Mouse (Mus musculus): ENCODE results near the gene Cox16. TPM values are rescaled to one million over a fixed set of nuclear protein-coding genes. Genes with fewer than 3 reads are reported as not detected.
A peak's percentile ranks its signal among the peaks of the same experiment; 100 is the strongest.
"Not testable (repeated sequence)": the region's sequence is repeated elsewhere in the genome, so short reads cannot be mapped to it uniquely, and the experiment has no call there.

Gene Cox16
- polyA plus RNA-seq, 1 experiment from 2014 or later, result 145 TPM

GRCm38 (mm10) chr12:81421846-81422245, 63.1 kb downstream of the Cox16 start, which contains the start of gene Adam4:
Gene Adam4 (minus strand): TSS chr12:81421946.
- 80% methylated on average over 1 of the region's 1 CpGs for WGBS
- Histone ChIP-seq H3K4me2 (no peak within 1 kb of the TSS), H3K4me1 (no peaks in the 10 kb centered on the region), H3K9me3 (peaks cover 10% of the 10 kb centered on the region), H3K4me3 (no peak within 1 kb of the TSS), H3K36me3 (peaks cover 20% of the 10 kb centered on the region), H3K27me3 (no peaks in the 10 kb centered on the region), H3K9ac (no peak within 1 kb of the TSS), H3K27ac (no peak within 1 kb of the TSS)
- ATAC-seq (ENCODE audit: insufficient number of reproducible peaks, insufficient read depth, low FRiP score, low TSS enrichment, low read depth), result no peak

GRCm38 (mm10) chr12:81413211-81413610, 71.7 kb downstream of the Cox16 start:
- Histone ChIP-seq H3K36me3 (no peaks in the 10 kb centered on the region), H3K27ac (no peak overlapping the region), H3K27me3 (no peaks in the 10 kb centered on the region), H3K4me3 (no peak overlapping the region), H3K4me2 (no peak overlapping the region), H3K9me3 (no peaks in the 10 kb centered on the region), H3K4me1 (no peaks in the 10 kb centered on the region), H3K9ac (no peak overlapping the region)
- 78% methylated on average over 3 of the region's 3 CpGs for WGBS
- ATAC-seq (ENCODE audit: insufficient number of reproducible peaks, insufficient read depth, low FRiP score, low TSS enrichment, low read depth), result no peak

- Histone ChIP-seq H3K9ac (no peak overlapping the region), H3K27me3 (no peaks in the 10 kb centered on the region), H3K9me3 (no peaks in the 10 kb centered on the region), H3K27ac (no peak overlapping the region), H3K4me2 (no peak overlapping the region), H3K4me3 (no peak overlapping the region), H3K36me3 (no peaks in the 10 kb centered on the region), H3K4me1 (no peaks in the 10 kb centered on the region)
- no peak for ATAC-seq (ENCODE audit: insufficient number of reproducible peaks, insufficient read depth, low FRiP score, low TSS enrichment, low read depth)
- 75% methylated on average over 3 of the region's 3 CpGs for WGBS
These were observed 76.0 kb downstream of the Cox16 start for GRCm38 (mm10) chr12:81408966-81409365.

- Histone ChIP-seq H3K27ac (no peak overlapping the region), H3K9ac (no peak overlapping the region), H3K36me3 (no peaks in the 10 kb centered on the region), H3K9me3 (no peaks in the 10 kb centered on the region), H3K4me3 (no peak overlapping the region), H3K4me1 (no peaks in the 10 kb centered on the region), H3K27me3 (no peaks in the 10 kb centered on the region), H3K4me2 (no peak overlapping the region)
- ATAC-seq (ENCODE audit: insufficient number of reproducible peaks, insufficient read depth, low FRiP score, low TSS enrichment, low read depth), result no peak
- WGBS, result 17% methylated on average over 1 of the region's 1 CpGs
These were observed 82.7 kb downstream of the Cox16 start for GRCm38 (mm10) chr12:81402187-81402586.

- ATAC-seq (ENCODE audit: insufficient number of reproducible peaks, insufficient read depth, low FRiP score, low TSS enrichment, low read depth); H3K36me3 ChIP-seq; H3K9ac ChIP-seq; H3K4me2 ChIP-seq; H3K27ac ChIP-seq; H3K9me3 ChIP-seq; H3K27me3 ChIP-seq; H3K4me3 ChIP-seq; H3K4me1 ChIP-seq: not testable (repeated sequence)
- 62% methylated on average over 1 of the region's 1 CpGs for WGBS
These were observed 105.6 kb downstream of the Cox16 start, which contains the start of gene Gm4787 for GRCm38 (mm10) chr12:81379364-81379763. Gene Gm4787 (minus strand): TSS chr12:81379464.

GRCm38 (mm10) chr12:81333841-81334240, 151.1 kb downstream of the Cox16 start:
- Histone ChIP-seq H3K27me3 (peaks cover 41% of the 10 kb centered on the region), H3K4me1 (peaks cover 17% of the 10 kb centered on the region), H3K4me2 (peak overlapping the region; percentile 100), H3K9me3 (no peaks in the 10 kb centered on the region), H3K27ac (no peak overlapping the region), H3K9ac (no peak overlapping the region), H3K36me3 (no peaks in the 10 kb centered on the region), H3K4me3 (peak overlapping the region; percentile 64; the same call in 1 of the 2 replicates)
- ATAC-seq (ENCODE audit: insufficient number of reproducible peaks, insufficient read depth, low FRiP score, low TSS enrichment, low read depth), result peak; percentile 23; the same call in 1 of the 2 replicates
- WGBS, result 66% methylated on average over 5 of the region's 5 CpGs

- Histone ChIP-seq H3K9me3 (no peaks in the 10 kb centered on the region), H3K4me3 (peak within 1 kb of the TSS; percentile 64), H3K9ac (peak within 1 kb of the TSS; percentile 83), H3K4me1 (peaks cover 17% of the 10 kb centered on the region), H3K36me3 (no peaks in the 10 kb centered on the region), H3K27me3 (peaks cover 41% of the 10 kb centered on the region), H3K4me2 (peak within 1 kb of the TSS; percentile 100), H3K27ac (peak within 1 kb of the TSS; percentile 75)
- ATAC-seq (ENCODE audit: insufficient number of reproducible peaks, insufficient read depth, low FRiP score, low TSS enrichment, low read depth), result peak; percentile 40; the same call in 1 of the 2 replicates
- under 1% methylated on average over 47 of the region's 47 CpGs for WGBS
These were observed 152.0 kb downstream of the Cox16 start, which contains the start of gene Slc8a3 for GRCm38 (mm10) chr12:81332875-81333421. Gene Slc8a3 (minus strand): TSS chr12:81333180.

GRCm38 (mm10) chr12:81331937-81332874, 152.7 kb downstream of the Cox16 start:
- H3K9me3 ChIP-seq, result no peaks in the 10 kb centered on the region
- H3K27ac ChIP-seq, result peak overlapping the region; percentile 75
- peak overlapping the region; percentile 64 for H3K4me3 ChIP-seq
- H3K4me2 ChIP-seq, result peak overlapping the region; percentile 100
- peaks cover 17% of the 10 kb centered on the region for H3K4me1 ChIP-seq
- H3K9ac ChIP-seq, result peak overlapping the region; percentile 83
- no peaks in the 10 kb centered on the region for H3K36me3 ChIP-seq
- H3K27me3 ChIP-seq, result peaks cover 41% of the 10 kb centered on the region
- WGBS, result 2% methylated on average over 51 of the region's 54 CpGs
- peak; percentile 45; the same call in 1 of the 2 replicates for ATAC-seq (ENCODE audit: insufficient number of reproducible peaks, insufficient read depth, low FRiP score, low TSS enrichment, low read depth)

GRCm38 (mm10) chr12:81331046-81331638, 153.8 kb downstream of the Cox16 start:
- Histone ChIP-seq H3K36me3 (no peaks in the 10 kb centered on the region), H3K4me2 (peak overlapping the region; percentile 100), H3K4me1 (peaks cover 17% of the 10 kb centered on the region), H3K4me3 (peak overlapping the region; percentile 64), H3K9me3 (no peaks in the 10 kb centered on the region), H3K9ac (peak overlapping the region; percentile 83; the same call in 1 of the 2 replicates), H3K27me3 (peaks cover 41% of the 10 kb centered on the region), H3K27ac (no peak overlapping the region)
- 40% methylated on average over 5 of the region's 5 CpGs for WGBS
- ATAC-seq (ENCODE audit: insufficient number of reproducible peaks, insufficient read depth, low FRiP score, low TSS enrichment, low read depth), result no peak

GRCm38 (mm10) chr12:81324991-81325390, 159.9 kb downstream of the Cox16 start:
- H3K9ac ChIP-seq, result no peak overlapping the region
- 80% methylated on average over 3 of the region's 3 CpGs for WGBS
- no peak overlapping the region for H3K4me2 ChIP-seq
- H3K27ac ChIP-seq, result no peak overlapping the region
- H3K4me1 ChIP-seq, result 0 out of 2 replicates have a peak, but pooled peaks cover 6% of the 10 kb centered on the region
- no peaks in the 10 kb centered on the region for H3K36me3 ChIP-seq
- no peak for ATAC-seq (ENCODE audit: insufficient number of reproducible peaks, insufficient read depth, low FRiP score, low TSS enrichment, low read depth)
- no peaks in the 10 kb centered on the region for H3K27me3 ChIP-seq
- no peak overlapping the region for H3K4me3 ChIP-seq
- H3K9me3 ChIP-seq, result no peaks in the 10 kb centered on the region

GRCm38 (mm10) chr12:81324116-81324515, 160.8 kb downstream of the Cox16 start:
- H3K36me3 ChIP-seq, result no peaks in the 10 kb centered on the region
- WGBS, result 90% methylated on average over 3 of the region's 3 CpGs
- H3K9ac ChIP-seq, result no peak overlapping the region
- no peak for ATAC-seq (ENCODE audit: insufficient number of reproducible peaks, insufficient read depth, low FRiP score, low TSS enrichment, low read depth)
- 0 out of 2 replicates have a peak, but pooled peaks cover 6% of the 10 kb centered on the region for H3K4me1 ChIP-seq
- no peak overlapping the region for H3K4me2 ChIP-seq
- no peak overlapping the region for H3K4me3 ChIP-seq
- H3K27me3 ChIP-seq, result no peaks in the 10 kb centered on the region
- no peaks in the 10 kb centered on the region for H3K9me3 ChIP-seq
- H3K27ac ChIP-seq, result no peak overlapping the region
